Mouse (Mus musculus) liver, adult 2 months (tissue): ENCODE measurements around the gene Birc2. TPM values are rescaled to one million over a fixed set of nuclear protein-coding genes. Genes with fewer than 3 reads are reported as not detected.
"Not testable (repeated sequence)": the region's sequence is repeated elsewhere in the genome, so short reads cannot be mapped to it uniquely, and the experiment has no call there.

Source experiments
- DNase-seq: peaks from one replicate; pipeline ENCODE4 v3.0.0-alpha.2; 2011; ENCODE audit warnings: low read depth, low spot score; ENCODE audit errors: extremely low read depth
- H3K27ac ChIP-seq: fragments of 200-500 bp; replicated peaks from 2 replicates; pipeline ENCODE4 v1.5.1; 2012; ENCODE audit warnings: low read depth, mild to moderate bottlenecking, control low read depth, inconsistent platforms, low read length; ENCODE audit not compliant: insufficient read depth
- H3K27me3 ChIP-seq: fragments of 200-500 bp; 2 replicates; pipeline ENCODE4 v1.6.1; 2012; ENCODE audit warnings: mild to moderate bottlenecking, moderate library complexity, low read length, inconsistent platforms; ENCODE audit not compliant: control insufficient read depth, insufficient read depth
- H3K36me3 ChIP-seq: fragments of 200-500 bp; 2 replicates; pipeline ENCODE4 v1.6.1; 2012; ENCODE audit warnings: low read length, inconsistent platforms; ENCODE audit not compliant: control insufficient read depth, insufficient read depth
- H3K4me1 ChIP-seq: fragments of 200-500 bp; 2 replicates; pipeline ENCODE4 v1.6.1; 2011; ENCODE audit warnings: low read length; ENCODE audit not compliant: control insufficient read depth, insufficient read depth
- H3K4me3 ChIP-seq: fragments of 200-500 bp; 2 replicates; pipeline ENCODE4 v1.5.1; 2011; ENCODE audit warnings: low read depth, mild to moderate bottlenecking, control low read depth, low read length, moderate library complexity; ENCODE audit not compliant: insufficient read depth
- H3K79me2 ChIP-seq: fragments of 200-500 bp; 2 replicates; pipeline ENCODE4 v1.6.1; 2012; ENCODE audit warnings: inconsistent platforms, mild to moderate bottlenecking, low read length, moderate library complexity; ENCODE audit not compliant: control insufficient read depth, insufficient read depth
- H3K9ac ChIP-seq: fragments of 200-500 bp; 2 replicates; pipeline ENCODE4 v1.6.1; 2012; ENCODE audit warnings: low read depth, mild to moderate bottlenecking, control low read depth, inconsistent platforms, low read length
- CTCF ChIP-seq: fragments of 200-500 bp; IDR thresholded peaks from 2 replicates; pipeline ENCODE4 v1.5.1; 2011; ENCODE audit warnings: low read depth, low read length, control low read depth
- POLR2A ChIP-seq: fragments of 200-500 bp; IDR thresholded peaks from 2 replicates; pipeline ENCODE4 v1.6.1; 2011; ENCODE audit warnings: low read length, control low read depth; ENCODE audit not compliant: insufficient read depth; ENCODE audit errors: extremely low read depth
- WGBS: fragments of 180-500 bp; shearing (Covaris S2); methylation state at CpG from one replicate; pipeline ENCODE4 v1.1.7; 2018; 5-methylcytosine and 5-hydroxymethylcytosine counted together
- polyA plus RNA-seq: library from polyadenylated mRNA; depleted of rRNA; stranded (reverse); fragments of >200 nt; gene quantifications from 2 replicates; pipeline ENCODE4 v1.2.3, GENCODE M21; 2012
- total RNA-seq: library from RNA; depleted of rRNA; stranded (reverse); fragments of >200 nt; gene quantifications from 2 replicates; pipeline ENCODE4 v1.2.3, GENCODE M21; 2014

Birc2 gene
- total and polyA plus RNA-seq, 2 experiments, result 10.8 to 28.8 TPM

- Histone ChIP-seq H3K79me2 (no peaks in the 10 kb centered on the region; the same call in 1 of the 2 replicates), H3K36me3 (peaks cover 10% of the 10 kb centered on the region; the same call in 1 of the 2 replicates), H3K9ac (no peak overlapping the region), H3K27me3 (no peaks in the 10 kb centered on the region), H3K27ac (no peak overlapping the region), H3K4me1 (peaks cover 2% of the 10 kb centered on the region; the same call in 1 of the 2 replicates), H3K4me3 (no peak overlapping the region)
- 92% methylated on average over 5 of the region's 5 CpGs for WGBS
- no peak for DNase-seq
- TF ChIP-seq CTCF (no peak), POLR2A (no peak)
Measured at GRCm38 (mm10) chr9:7860976-7861375, 24.1 kb upstream of the Birc2 start.

GRCm38 (mm10) chr9:7855912-7856311 is 19.0 kb upstream of the Birc2 start:
- WGBS, result 62% methylated on average over 3 of the region's 3 CpGs
- peaks cover 27% of the 10 kb centered on the region for H3K36me3 ChIP-seq
- H3K4me3 ChIP-seq, result no peak overlapping the region
- no peaks in the 10 kb centered on the region for H3K27me3 ChIP-seq
- H3K79me2 ChIP-seq, result no peaks in the 10 kb centered on the region; the same call in 1 of the 2 replicates
- TF ChIP-seq POLR2A, result no peak
- no peak overlapping the region for H3K27ac ChIP-seq
- H3K4me1 ChIP-seq, result peaks cover 2% of the 10 kb centered on the region; the same call in 1 of the 2 replicates
- no peak for DNase-seq
- H3K9ac ChIP-seq, result no peak overlapping the region

GRCm38 (mm10) chr9:7855374-7855773 is 18.5 kb upstream of the Birc2 start:
- Histone ChIP-seq H3K4me3 (no peak overlapping the region), H3K27ac (no peak overlapping the region), H3K79me2 (no peaks in the 10 kb centered on the region; the same call in 1 of the 2 replicates), H3K9ac (no peak overlapping the region), H3K4me1 (peaks cover 2% of the 10 kb centered on the region; the same call in 1 of the 2 replicates), H3K36me3 (peaks cover 30% of the 10 kb centered on the region), H3K27me3 (no peaks in the 10 kb centered on the region)
- WGBS, result 48% methylated on average over 1 of the region's 1 CpGs
- peak; percentile 41 for TF ChIP-seq CTCF
- no peak for TF ChIP-seq POLR2A
- peak; percentile 81 for DNase-seq

- H3K4me3 ChIP-seq, DNase-seq, H3K27me3 ChIP-seq, H3K27ac ChIP-seq, H3K79me2 ChIP-seq, H3K4me1 ChIP-seq, H3K9ac ChIP-seq: not testable (repeated sequence)
- peaks cover 36% of the 10 kb centered on the region for H3K36me3 ChIP-seq
- WGBS, result 92% methylated on average over 14 of the region's 14 CpGs
Measured at GRCm38 (mm10) chr9:7854196-7854595, 17.3 kb upstream of the Birc2 start.

GRCm38 (mm10) chr9:7852346-7853230 is 15.7 kb upstream of the Birc2 start:
- 80% methylated on average over 4 of the region's 4 CpGs for WGBS
- Histone ChIP-seq H3K27me3 (no peaks in the 10 kb centered on the region), H3K36me3 (peaks cover 44% of the 10 kb centered on the region), H3K9ac (no peak overlapping the region), H3K4me3 (no peak overlapping the region), H3K79me2 (no peaks in the 10 kb centered on the region), H3K27ac (no peak overlapping the region), H3K4me1 (0 out of 2 replicates have a peak, but pooled peaks cover 2% of the 10 kb centered on the region)
- DNase-seq, result no peak
- TF ChIP-seq POLR2A (no peak), CTCF (no peak)

GRCm38 (mm10) chr9:7851841-7852240 is 15.0 kb upstream of the Birc2 start:
- peaks cover 42% of the 10 kb centered on the region for H3K36me3 ChIP-seq
- no peak overlapping the region for H3K27ac ChIP-seq
- H3K27me3 ChIP-seq, result no peaks in the 10 kb centered on the region
- H3K4me3 ChIP-seq, result no peak overlapping the region
- 96% methylated on average over 8 of the region's 8 CpGs for WGBS
- DNase-seq, result no peak
- H3K9ac ChIP-seq, result no peak overlapping the region
- no peak for TF ChIP-seq CTCF
- TF ChIP-seq POLR2A, result no peak
- no peaks in the 10 kb centered on the region for H3K79me2 ChIP-seq
- 0 out of 2 replicates have a peak, but pooled peaks cover 2% of the 10 kb centered on the region for H3K4me1 ChIP-seq
